Mouse (Mus musculus): ENCODE measurements at regions not wholly inside any gene's neighbourhood (a gene's known extent, or its start where the extent isn't known, plus 50 kb on each side); places are given as distances from the start of the nearest gene placed in this dataset.

DNA sequence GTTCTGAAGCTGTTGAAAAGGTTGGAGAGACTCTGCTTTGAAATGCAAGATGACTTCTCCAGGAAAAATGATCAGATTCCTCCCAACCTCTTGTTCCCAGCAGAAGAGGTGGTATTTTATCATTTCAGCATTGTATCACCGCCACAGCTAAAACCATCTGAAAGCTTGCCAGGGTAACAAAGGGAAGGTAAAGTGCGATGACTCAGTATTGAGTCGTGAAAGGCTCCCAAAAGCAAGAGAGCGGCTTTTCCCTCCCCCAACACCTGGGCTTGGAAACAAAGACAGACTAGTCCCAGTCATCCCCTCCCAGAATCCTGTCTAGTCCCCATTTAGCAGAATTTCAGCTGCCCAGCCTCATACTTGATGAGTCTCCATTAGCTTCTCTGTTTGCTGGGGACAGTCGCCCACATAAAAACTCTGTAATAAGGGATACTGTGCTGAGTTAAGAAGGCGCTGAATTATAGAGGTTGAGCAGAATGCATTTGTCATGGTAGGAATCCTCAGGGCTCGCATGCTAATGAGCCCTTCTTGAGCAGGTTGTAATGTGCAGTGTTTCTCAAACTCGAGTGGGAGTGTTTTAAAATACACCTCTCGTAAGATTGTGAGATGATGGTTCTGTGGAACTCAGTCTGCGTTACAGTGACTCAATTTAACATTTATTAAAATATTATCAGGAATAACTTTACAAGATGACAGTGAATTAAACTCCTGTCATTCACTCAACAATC, 125.8 kb upstream of the Stx16 start:
- Histone ChIP-seq H3K4me1 (ENCODE audit: insufficient read depth, low read length) (no peaks in the 10 kb centered on the region), H3K27me3 (ENCODE audit: insufficient read depth, low read length) (no peaks in the 10 kb centered on the region), H3K27ac (no peak overlapping the region), H3K9me3 (ENCODE audit: low read length) (peaks cover 1% of the 10 kb centered on the region; the same call in 1 of the 2 replicates), H3K4me2 (ENCODE audit: low read depth, low read length) (no peak overlapping the region), H3K4me3 (ENCODE audit: low read length) (no peak overlapping the region), H3K36me3 (ENCODE audit: insufficient read depth, low read length) (no peaks in the 10 kb centered on the region), H3K9ac (replicated peaks; ENCODE audit: low read length) (no peak overlapping the region)
- WGBS = 36% methylated on average over 10 of the region's 10 CpGs
- TF ChIP-seq CTCF (IDR thresholded peaks at IDR 0.05; ENCODE audit: low read depth) = no peak
- DNase-seq (ENCODE audit: low spot score) (peak; percentile 5), ATAC-seq (no peak)

DNA sequence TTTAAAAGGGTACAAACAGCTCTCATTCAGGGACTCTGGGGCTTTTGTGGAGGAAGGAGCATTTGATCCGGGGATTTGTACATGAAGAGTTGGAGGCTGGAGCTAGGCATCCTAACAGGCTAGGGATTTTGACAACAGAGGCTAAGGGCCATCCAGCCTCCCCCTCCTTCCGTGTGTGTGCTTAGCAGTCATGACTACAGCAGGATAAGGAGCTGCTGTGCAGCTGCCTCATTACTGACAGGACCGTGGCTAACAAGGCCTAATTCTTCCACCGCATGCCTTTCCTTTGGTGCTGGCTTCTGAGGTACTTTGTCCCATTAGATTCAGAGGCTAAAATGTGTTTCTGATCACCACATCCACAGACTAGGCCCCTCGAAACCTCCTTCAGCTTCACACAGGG, 110.0 kb upstream of the Stx16 start:
- no peaks in the 10 kb centered on the region for H3K4me1 ChIP-seq (ENCODE audit: insufficient read depth, low read length)
- no peak for TF ChIP-seq CTCF (IDR thresholded peaks at IDR 0.05; ENCODE audit: low read depth)
- H3K27me3 ChIP-seq (ENCODE audit: insufficient read depth, low read length) = no peaks in the 10 kb centered on the region
- no peak overlapping the region for H3K4me3 ChIP-seq (ENCODE audit: low read length)
- H3K4me2 ChIP-seq (ENCODE audit: low read depth, low read length) = no peak overlapping the region
- ATAC-seq (no peak), DNase-seq (ENCODE audit: low spot score) (no peak)
- no peaks in the 10 kb centered on the region for H3K36me3 ChIP-seq (ENCODE audit: insufficient read depth, low read length)
- 59% methylated on average over 5 of the region's 5 CpGs for WGBS
- H3K27ac ChIP-seq = no peak overlapping the region
- no peaks in the 10 kb centered on the region for H3K9me3 ChIP-seq (ENCODE audit: low read length)
- H3K9ac ChIP-seq (replicated peaks; ENCODE audit: low read length) = no peak overlapping the region

DNA sequence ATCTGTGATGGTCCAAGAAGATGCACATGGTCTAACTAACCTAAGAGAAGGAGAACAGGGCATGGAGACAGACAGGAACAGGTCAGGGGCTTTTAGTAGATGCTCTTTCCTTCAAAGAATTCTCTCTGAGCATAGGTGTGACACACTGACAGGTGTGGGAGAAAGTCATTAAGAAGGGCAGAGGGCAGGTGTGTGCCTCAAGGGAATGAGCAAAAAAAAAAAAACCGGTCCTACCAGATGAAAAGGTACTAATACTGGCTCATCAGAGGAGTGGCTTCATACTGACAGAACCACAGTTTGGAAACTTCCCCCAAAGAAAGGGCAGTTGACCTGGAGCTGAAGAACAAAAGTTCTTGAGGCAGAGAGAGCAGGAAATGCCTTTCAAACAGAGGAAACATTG, 105.3 kb upstream of the Stx16 start:
- Histone ChIP-seq H3K36me3 (ENCODE audit: insufficient read depth, low read length) (no peaks in the 10 kb centered on the region), H3K9ac (replicated peaks; ENCODE audit: low read length) (no peak overlapping the region), H3K27ac (no peak overlapping the region), H3K4me1 (ENCODE audit: insufficient read depth, low read length) (no peaks in the 10 kb centered on the region), H3K27me3 (ENCODE audit: insufficient read depth, low read length) (no peaks in the 10 kb centered on the region), H3K4me2 (ENCODE audit: low read depth, low read length) (no peak overlapping the region), H3K4me3 (ENCODE audit: low read length) (no peak overlapping the region), H3K9me3 (ENCODE audit: low read length) (peaks cover 6% of the 10 kb centered on the region; the same call in 1 of the 2 replicates)
- DNase-seq (ENCODE audit: low spot score) (no peak), ATAC-seq (no peak)
- WGBS = 86% methylated on average over 1 of the region's 1 CpGs
- TF ChIP-seq CTCF (IDR thresholded peaks at IDR 0.05; ENCODE audit: low read depth) = no peak

DNA sequence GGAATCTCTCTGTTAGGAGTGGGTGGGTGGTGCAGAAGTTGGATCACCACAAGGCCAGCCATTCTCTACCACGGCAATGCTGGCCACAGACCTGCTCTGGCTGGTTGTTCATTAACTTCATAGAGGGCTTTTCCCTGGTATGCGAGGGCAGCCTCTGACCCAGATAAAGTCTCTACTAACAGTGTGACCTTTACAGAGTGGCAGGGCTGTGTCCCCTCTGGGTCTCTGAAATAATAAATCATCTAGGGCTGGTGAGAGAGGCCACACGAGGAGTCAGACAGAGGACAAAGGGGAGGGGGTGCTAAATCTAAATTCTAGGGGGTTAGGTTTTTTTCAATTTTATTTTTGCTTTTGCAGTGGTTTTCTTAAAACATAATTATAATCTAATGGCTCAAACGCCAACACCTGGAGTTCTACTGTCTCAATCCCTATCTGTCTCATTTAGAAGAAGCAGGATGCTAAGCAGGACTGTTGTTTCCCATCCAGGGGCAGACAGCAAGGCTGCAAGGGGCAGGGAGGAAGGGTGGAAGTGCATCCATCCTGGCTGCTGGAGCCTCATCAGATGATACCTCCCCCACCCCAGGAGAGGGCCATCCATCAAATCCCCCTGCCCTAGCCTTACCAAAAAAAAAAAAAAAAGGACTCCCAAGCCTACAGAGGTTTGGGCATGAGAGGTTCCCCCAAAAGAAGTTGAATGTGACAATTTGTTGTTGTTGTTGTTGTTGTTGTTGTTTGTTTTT, 99.6 kb upstream of the Stx16 start:
- TF ChIP-seq CTCF (IDR thresholded peaks at IDR 0.05; ENCODE audit: low read depth) = no peak
- H3K27me3 ChIP-seq (ENCODE audit: insufficient read depth, low read length) = no peaks in the 10 kb centered on the region
- H3K9me3 ChIP-seq (ENCODE audit: low read length) = peaks cover 6% of the 10 kb centered on the region; the same call in 1 of the 2 replicates
- DNase-seq (ENCODE audit: low spot score) = no peak
- H3K4me1 ChIP-seq (ENCODE audit: insufficient read depth, low read length) = no peaks in the 10 kb centered on the region
- no peak overlapping the region for H3K4me3 ChIP-seq (ENCODE audit: low read length)
- ATAC-seq = no peak
- H3K27ac ChIP-seq = no peak overlapping the region
- 41% methylated on average over 4 of the region's 4 CpGs for WGBS
- H3K36me3 ChIP-seq (ENCODE audit: insufficient read depth, low read length) = no peaks in the 10 kb centered on the region
- no peak overlapping the region for H3K9ac ChIP-seq (replicated peaks; ENCODE audit: low read length)
- H3K4me2 ChIP-seq (ENCODE audit: low read depth, low read length) = no peak overlapping the region

DNA sequence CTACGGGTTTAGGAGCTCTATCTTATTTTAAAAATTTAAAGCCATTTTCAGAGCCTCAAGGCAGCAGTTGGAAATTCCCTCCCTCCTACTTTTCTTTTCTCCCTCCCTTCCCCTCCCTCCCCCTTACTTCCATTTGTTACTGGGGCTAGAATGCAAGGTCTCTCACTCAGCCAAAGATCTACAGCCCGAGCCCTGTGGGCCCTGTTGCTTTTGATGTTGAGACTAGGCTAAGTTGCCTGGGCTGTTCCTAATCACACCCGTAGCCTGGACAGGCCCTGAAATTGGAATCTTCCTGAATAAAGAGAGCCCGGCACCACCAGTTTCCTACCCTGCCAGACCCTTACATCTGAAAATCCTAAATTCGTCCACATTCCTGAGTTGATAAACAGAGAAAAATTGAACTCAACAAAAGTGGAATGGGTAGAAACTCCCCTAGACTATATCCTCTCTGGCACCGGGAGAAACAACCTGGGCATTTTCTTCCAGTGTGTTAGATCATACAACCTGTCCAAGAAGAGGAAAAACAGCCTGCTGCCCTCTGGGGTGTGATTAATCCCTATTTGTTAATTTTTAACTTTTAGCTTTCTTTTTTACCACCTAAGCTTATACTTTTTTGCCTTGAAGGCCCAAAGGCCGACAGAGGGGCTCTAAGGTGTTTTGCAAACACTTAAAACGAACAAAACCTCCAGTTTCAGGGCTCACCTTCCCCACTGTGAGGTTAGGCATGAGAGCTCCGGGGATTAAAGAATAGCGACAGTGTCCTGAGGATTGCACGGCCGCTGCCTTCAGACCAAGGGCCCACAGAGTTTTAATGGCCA, 98.7 kb upstream of the Stx16 start:
- 32% methylated on average over 12 of the region's 12 CpGs for whole genome bisulfite sequencing
- ATAC-seq (no peak), DNase-seq (ENCODE audit: low spot score) (no peak)
- Histone ChIP-seq H3K27me3 (ENCODE audit: insufficient read depth, low read length) (no peaks in the 10 kb centered on the region), H3K9ac (replicated peaks; ENCODE audit: low read length) (no peak overlapping the region), H3K4me2 (ENCODE audit: low read depth, low read length) (no peak overlapping the region), H3K4me1 (ENCODE audit: insufficient read depth, low read length) (no peaks in the 10 kb centered on the region), H3K9me3 (ENCODE audit: low read length) (peaks cover 6% of the 10 kb centered on the region; the same call in 1 of the 2 replicates), H3K4me3 (ENCODE audit: low read length) (no peak overlapping the region), H3K27ac (no peak overlapping the region), H3K36me3 (ENCODE audit: insufficient read depth, low read length) (no peaks in the 10 kb centered on the region)
- TF ChIP-seq CTCF (IDR thresholded peaks at IDR 0.05; ENCODE audit: low read depth) = no peak

DNA sequence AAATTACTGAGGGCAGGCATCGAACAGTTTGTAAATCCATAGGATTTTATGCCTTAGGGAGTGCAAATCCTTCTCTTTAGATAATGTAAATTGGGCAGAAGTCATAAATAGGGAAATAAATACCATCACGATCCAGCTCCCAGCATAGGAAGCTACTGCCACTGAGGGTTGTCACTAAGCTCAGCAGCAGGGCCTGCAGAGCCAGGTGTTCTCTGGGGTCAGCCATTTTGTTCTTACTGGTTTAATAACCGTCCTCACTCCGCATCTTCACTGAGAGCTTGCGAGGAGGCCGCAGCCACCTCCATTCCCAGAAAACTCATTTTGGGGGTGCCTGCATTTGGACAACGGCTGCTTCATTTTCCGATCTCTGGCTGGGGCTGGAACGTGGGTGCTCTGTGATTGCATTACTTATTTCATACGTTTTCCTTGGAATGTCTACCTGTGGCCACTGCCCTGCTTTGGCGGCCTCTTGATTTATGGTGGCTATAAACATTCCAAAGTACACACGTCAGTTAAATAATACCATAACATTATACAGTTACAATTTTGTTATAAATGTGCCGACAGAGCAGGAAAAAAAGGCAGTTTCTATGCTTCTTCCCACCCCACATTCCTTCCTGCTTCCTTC, 97.9 kb upstream of the Stx16 start:
- H3K4me3 ChIP-seq (ENCODE audit: low read length) = no peak overlapping the region
- 84% methylated on average over 13 of the region's 13 CpGs for WGBS
- TF ChIP-seq CTCF (IDR thresholded peaks at IDR 0.05; ENCODE audit: low read depth) = no peak
- DNase-seq (ENCODE audit: low spot score) (no peak), ATAC-seq (no peak)
- peaks cover 6% of the 10 kb centered on the region; the same call in 1 of the 2 replicates for H3K9me3 ChIP-seq (ENCODE audit: low read length)
- no peaks in the 10 kb centered on the region for H3K27me3 ChIP-seq (ENCODE audit: insufficient read depth, low read length)
- no peaks in the 10 kb centered on the region for H3K36me3 ChIP-seq (ENCODE audit: insufficient read depth, low read length)
- no peak overlapping the region for H3K27ac ChIP-seq
- no peaks in the 10 kb centered on the region for H3K4me1 ChIP-seq (ENCODE audit: insufficient read depth, low read length)
- no peak overlapping the region for H3K9ac ChIP-seq (replicated peaks; ENCODE audit: low read length)
- no peak overlapping the region for H3K4me2 ChIP-seq (ENCODE audit: low read depth, low read length)

All from hindbrain, postnatal 0 days (tissue).